Mouse (Mus musculus): ENCODE data around the gene Lama5. TPM values are rescaled to one million over a fixed set of nuclear protein-coding genes. Genes with fewer than 3 reads are reported as not detected.
"Not testable (repeated sequence)": the region's sequence is repeated elsewhere in the genome, so short reads cannot be mapped to it uniquely, and the experiment has no call there.

Gene Lama5
- polyA plus RNA-seq, 1 experiment from 2014 or later, result 2.7 TPM

GRCm38 (mm10) chr2:180262891-180263290 lies 37.2 kb upstream of the Lama5 start:
- DNase-seq (ENCODE audit: low spot score) (no peak), ATAC-seq (no peak)
- Histone ChIP-seq H3K4me3 (ENCODE audit: low read depth, low read length) (no peak overlapping the region), H3K27me3 (replicated peaks; ENCODE audit: control insufficient read depth, insufficient read depth, low read length) (no peaks in the 10 kb centered on the region), H3K9ac (ENCODE audit: low read length) (no peak overlapping the region), H3K36me3 (ENCODE audit: control insufficient read depth, insufficient read depth, low read length) (peaks cover 81% of the 10 kb centered on the region), H3K9me3 (replicated peaks; ENCODE audit: control insufficient read depth, low read length) (no peaks in the 10 kb centered on the region), H3K4me1 (ENCODE audit: control insufficient read depth, insufficient read depth, low read length) (0 out of 2 replicates have a peak, but pooled peaks cover 2% of the 10 kb centered on the region), H3K4me2 (ENCODE audit: low read length) (no peak overlapping the region), H3K27ac (ENCODE audit: low read depth, low read length) (no peak overlapping the region)
- 88% methylated on average over 10 of the region's 10 CpGs for WGBS

- DNase-seq (ENCODE audit: low spot score) (no peak), ATAC-seq (no peak)
- WGBS, result 86% methylated on average over 3 of the region's 3 CpGs
- no peak overlapping the region for H3K4me2 ChIP-seq (ENCODE audit: low read length)
- no peaks in the 10 kb centered on the region for H3K27me3 ChIP-seq (replicated peaks; ENCODE audit: control insufficient read depth, insufficient read depth, low read length)
- peaks cover 79% of the 10 kb centered on the region for H3K36me3 ChIP-seq (ENCODE audit: control insufficient read depth, insufficient read depth, low read length)
- no peaks in the 10 kb centered on the region for H3K9me3 ChIP-seq (replicated peaks; ENCODE audit: control insufficient read depth, low read length)
- 0 out of 2 replicates have a peak, but pooled peaks cover 4% of the 10 kb centered on the region for H3K4me1 ChIP-seq (ENCODE audit: control insufficient read depth, insufficient read depth, low read length)
- H3K4me3 ChIP-seq (ENCODE audit: low read depth, low read length), result no peak overlapping the region
- no peak overlapping the region for H3K9ac ChIP-seq (ENCODE audit: low read length)
- no peak overlapping the region; the same call in 1 of the 2 replicates for H3K27ac ChIP-seq (ENCODE audit: low read depth, low read length)
Observed at GRCm38 (mm10) chr2:180262441-180262840, 36.8 kb upstream of the Lama5 start.

- WGBS, result 90% methylated on average over 7 of the region's 7 CpGs
- H3K4me3 ChIP-seq (ENCODE audit: low read depth, low read length), result no peak overlapping the region
- H3K27me3 ChIP-seq (replicated peaks; ENCODE audit: control insufficient read depth, insufficient read depth, low read length), result no peaks in the 10 kb centered on the region
- no peak for ATAC-seq
- H3K36me3 ChIP-seq (ENCODE audit: control insufficient read depth, insufficient read depth, low read length), result peaks cover 74% of the 10 kb centered on the region
- no peak overlapping the region for H3K9ac ChIP-seq (ENCODE audit: low read length)
- no peak overlapping the region for H3K4me2 ChIP-seq (ENCODE audit: low read length)
- H3K4me1 ChIP-seq (ENCODE audit: control insufficient read depth, insufficient read depth, low read length), result 0 out of 2 replicates have a peak, but pooled peaks cover 4% of the 10 kb centered on the region
- no peak for DNase-seq (ENCODE audit: low spot score)
- H3K27ac ChIP-seq (ENCODE audit: low read depth, low read length), result peak overlapping the region; percentile 27; the same call in 1 of the 2 replicates
- no peaks in the 10 kb centered on the region for H3K9me3 ChIP-seq (replicated peaks; ENCODE audit: control insufficient read depth, low read length)
Observed at GRCm38 (mm10) chr2:180261901-180262300, 36.2 kb upstream of the Lama5 start.

GRCm38 (mm10) chr2:180260610-180261480 lies 35.2 kb upstream of the Lama5 start:
- Histone ChIP-seq H3K27ac (ENCODE audit: low read depth, low read length) (no peak overlapping the region), H3K36me3 (ENCODE audit: control insufficient read depth, insufficient read depth, low read length) (peaks cover 63% of the 10 kb centered on the region), H3K4me2 (ENCODE audit: low read length) (no peak overlapping the region), H3K9ac (ENCODE audit: low read length) (no peak overlapping the region), H3K9me3 (replicated peaks; ENCODE audit: control insufficient read depth, low read length) (no peaks in the 10 kb centered on the region), H3K4me1 (ENCODE audit: control insufficient read depth, insufficient read depth, low read length) (peaks cover 7% of the 10 kb centered on the region; the same call in 1 of the 2 replicates), H3K4me3 (ENCODE audit: low read depth, low read length) (no peak overlapping the region), H3K27me3 (replicated peaks; ENCODE audit: control insufficient read depth, insufficient read depth, low read length) (no peaks in the 10 kb centered on the region)
- DNase-seq (ENCODE audit: low spot score), result no peak
- 75% methylated on average over 8 of the region's 8 CpGs for WGBS
- no peak for ATAC-seq

GRCm38 (mm10) chr2:180259826-180260609 lies 34.4 kb upstream of the Lama5 start:
- not testable (repeated sequence) for H3K4me1 ChIP-seq (ENCODE audit: control insufficient read depth, insufficient read depth, low read length); H3K4me3 ChIP-seq (ENCODE audit: low read depth, low read length); DNase-seq (ENCODE audit: low spot score); H3K27me3 ChIP-seq (replicated peaks; ENCODE audit: control insufficient read depth, insufficient read depth, low read length); H3K27ac ChIP-seq (ENCODE audit: low read depth, low read length); H3K9me3 ChIP-seq (replicated peaks; ENCODE audit: control insufficient read depth, low read length); ATAC-seq; H3K9ac ChIP-seq (ENCODE audit: low read length); H3K4me2 ChIP-seq (ENCODE audit: low read length)
- 76% methylated on average over 17 of the region's 17 CpGs for WGBS
- peaks cover 62% of the 10 kb centered on the region for H3K36me3 ChIP-seq (ENCODE audit: control insufficient read depth, insufficient read depth, low read length)

- peaks cover 58% of the 10 kb centered on the region for H3K36me3 ChIP-seq (ENCODE audit: control insufficient read depth, insufficient read depth, low read length)
- not testable (repeated sequence) for DNase-seq (ENCODE audit: low spot score); H3K4me2 ChIP-seq (ENCODE audit: low read length); H3K27me3 ChIP-seq (replicated peaks; ENCODE audit: control insufficient read depth, insufficient read depth, low read length); H3K4me3 ChIP-seq (ENCODE audit: low read depth, low read length); H3K9ac ChIP-seq (ENCODE audit: low read length); H3K9me3 ChIP-seq (replicated peaks; ENCODE audit: control insufficient read depth, low read length); H3K27ac ChIP-seq (ENCODE audit: low read depth, low read length); H3K4me1 ChIP-seq (ENCODE audit: control insufficient read depth, insufficient read depth, low read length); ATAC-seq
- WGBS, result 79% methylated on average over 10 of the region's 10 CpGs
Observed at GRCm38 (mm10) chr2:180258951-180259484, 33.4 kb upstream of the Lama5 start.

- peak overlapping the region; percentile 84 for H3K4me3 ChIP-seq (ENCODE audit: low read depth, low read length)
- H3K4me1 ChIP-seq (ENCODE audit: control insufficient read depth, insufficient read depth, low read length), result peaks cover 7% of the 10 kb centered on the region; the same call in 1 of the 2 replicates
- 55% methylated on average over 11 of the region's 11 CpGs for WGBS
- peak overlapping the region; percentile 81 for H3K4me2 ChIP-seq (ENCODE audit: low read length)
- no peak for ATAC-seq
- peaks cover 50% of the 10 kb centered on the region for H3K36me3 ChIP-seq (ENCODE audit: control insufficient read depth, insufficient read depth, low read length)
- H3K9ac ChIP-seq (ENCODE audit: low read length), result peak overlapping the region; percentile 89
- no peaks in the 10 kb centered on the region for H3K27me3 ChIP-seq (replicated peaks; ENCODE audit: control insufficient read depth, insufficient read depth, low read length)
- H3K27ac ChIP-seq (ENCODE audit: low read depth, low read length), result peak overlapping the region; percentile 70
- no peaks in the 10 kb centered on the region for H3K9me3 ChIP-seq (replicated peaks; ENCODE audit: control insufficient read depth, low read length)
- no peak for DNase-seq (ENCODE audit: low spot score)
Observed at GRCm38 (mm10) chr2:180257963-180258865, 32.6 kb upstream of the Lama5 start.

- Histone ChIP-seq H3K9ac (ENCODE audit: low read length) (peak within 1 kb of the TSS; percentile 89), H3K9me3 (replicated peaks; ENCODE audit: control insufficient read depth, low read length) (no peaks in the 10 kb centered on the region), H3K36me3 (ENCODE audit: control insufficient read depth, insufficient read depth, low read length) (peaks cover 38% of the 10 kb centered on the region), H3K4me1 (ENCODE audit: control insufficient read depth, insufficient read depth, low read length) (peaks cover 7% of the 10 kb centered on the region; the same call in 1 of the 2 replicates), H3K4me2 (ENCODE audit: low read length) (peak within 1 kb of the TSS; percentile 86), H3K27me3 (replicated peaks; ENCODE audit: control insufficient read depth, insufficient read depth, low read length) (no peaks in the 10 kb centered on the region), H3K27ac (ENCODE audit: low read depth, low read length) (peak within 1 kb of the TSS; percentile 90), H3K4me3 (ENCODE audit: low read depth, low read length) (peak within 1 kb of the TSS; percentile 84)
- DNase-seq (ENCODE audit: low spot score) (peak; percentile 100), ATAC-seq (peak; percentile 97)
- WGBS, result under 1% methylated on average over 38 of the region's 38 CpGs
Observed at GRCm38 (mm10) chr2:180257001-180257521, 31.4 kb upstream of the Lama5 start, which contains the start of gene Rps21. Rps21 (plus strand) TSS chr2:180257377.
